In the genomic region with DNA sequence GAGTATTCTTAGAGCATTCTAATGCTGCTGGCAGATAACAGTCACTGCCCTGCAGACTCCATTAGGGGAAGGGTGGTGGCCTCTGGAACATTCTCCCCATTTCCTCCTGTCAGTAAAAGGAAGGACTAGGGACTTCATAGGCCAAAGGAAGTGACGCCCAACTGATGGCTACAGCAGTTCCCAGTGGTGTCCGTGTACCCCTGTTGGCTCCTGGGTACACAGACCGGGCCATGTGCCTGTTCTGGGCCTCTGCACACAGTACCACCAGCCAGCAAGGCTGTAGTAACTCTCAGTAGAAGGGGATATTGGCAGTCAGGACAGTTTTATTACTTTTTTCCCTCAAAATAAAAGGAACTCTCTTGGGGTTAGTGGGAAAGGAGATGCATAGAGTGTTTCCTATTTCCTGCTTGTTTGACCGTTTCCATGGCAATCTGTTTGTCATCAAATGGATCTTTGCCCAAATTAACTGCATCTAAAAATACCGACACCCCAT, we compare ENCODE assay signal across 9 mouse cellular contexts.
DNase-seq lines count a peak whose midpoint lies in the region; ATAC-seq lines count a peak whose summit lies in the region.
"Had no signal": no experiment of that assay in that cellular context is flagged by ENCODE, and none has a peak within 500 bp of the region (broad histone marks: within the 10 kb centered on the region; RNA-seq: fewer than 3 reads in every experiment).

No protein-coding gene starts in this region.

- peaks cover 58% of the 10 kb centered on the region for H3K4me1 ChIP-seq in embryonic facial prominence, embryonic 14.5 days (ENCODE audit: control insufficient read depth, insufficient read depth, low read length)
- peaks cover 22% of the 10 kb centered on the region for H3K4me1 ChIP-seq in hindbrain, embryonic 13.5 days (replicated peaks)

- peak; percentile 63 for DNase-seq in cerebellum, adult 9-10 months
- DNase-seq in cerebellum, postnatal 36 days = no peak
- DNase-seq in embryonic facial prominence, embryonic 14.5 days (ENCODE audit: low spot score) = no peak
- DNase-seq in kidney, adult 8-10 months = peak; percentile 57 to 70
- peak; percentile 86 for DNase-seq in lung, postnatal 36 days
- no peak for DNase-seq in left cerebral cortex, adult 18-20 months (ENCODE audit: low spot score in 2 of 2)
- no peak for DNase-seq in adrenal gland, postnatal 25 days

- no peaks in the 10 kb centered on the region for H3K27me3 ChIP-seq in embryonic facial prominence, embryonic 14.5 days (replicated peaks; ENCODE audit: control insufficient read depth, insufficient read depth, low read length)
- no peaks in the 10 kb centered on the region for H3K27me3 ChIP-seq in hindbrain, embryonic 13.5 days

- no peak overlapping the region for H3K4me3 ChIP-seq in embryonic facial prominence, embryonic 14.5 days (ENCODE audit: low read depth, low read length)
- no peak overlapping the region for H3K4me3 ChIP-seq in hindbrain, embryonic 13.5 days

- H3K9ac ChIP-seq in embryonic facial prominence, embryonic 14.5 days (ENCODE audit: low read depth, low read length) = 0 out of 2 replicates have a peak overlapping the region, but pooled peaks have one; percentile 4
- H3K9ac ChIP-seq in hindbrain, embryonic 13.5 days = no peak overlapping the region

- H3K36me3 ChIP-seq in embryonic facial prominence, embryonic 14.5 days (ENCODE audit: control insufficient read depth, insufficient read depth, low read length) = peaks cover 35% of the 10 kb centered on the region
- H3K36me3 ChIP-seq in hindbrain, embryonic 13.5 days = 0 out of 2 replicates have a peak, but pooled peaks cover 5% of the 10 kb centered on the region

- 71% methylated on average over 5 of the region's 5 CpGs for WGBS in embryonic facial prominence, embryonic 14.5 days
- 89% methylated on average over 5 of the region's 5 CpGs for WGBS in hindbrain, embryonic 13.5 days

- H3K4me2 ChIP-seq in embryonic facial prominence, embryonic 14.5 days (ENCODE audit: low read depth, low read length) = no peak overlapping the region
- H3K4me2 ChIP-seq in hindbrain, embryonic 13.5 days = no peak overlapping the region
- H3K4me2 ChIP-seq: midbrain, embryonic 11.5 days had no signal

- H3K27ac ChIP-seq in embryonic facial prominence, embryonic 14.5 days (replicated peaks; ENCODE audit: low read depth, low read length) = 0 out of 2 replicates have a peak overlapping the region, but pooled peaks have one; percentile 48
- no peak overlapping the region for H3K27ac ChIP-seq in hindbrain, embryonic 13.5 days

- no peak for ATAC-seq in embryonic facial prominence, embryonic 14.5 days (ENCODE audit: low read depth)
- no peak for ATAC-seq in hindbrain, embryonic 13.5 days (ENCODE audit: low FRiP score)

- H3K9me3 ChIP-seq in embryonic facial prominence, embryonic 14.5 days (ENCODE audit: control insufficient read depth, low read length) = no peaks in the 10 kb centered on the region
- no peaks in the 10 kb centered on the region for H3K9me3 ChIP-seq in hindbrain, embryonic 13.5 days

Comparison
In these comparisons a context has a peak if more than half of its experiments do, and no peak if none do; other contexts are left out.
1. DNase-seq: peak in cerebellum, adult 9-10 months (single experiment), kidney, adult 8-10 months (2 of 2) and lung, postnatal 36 days (single experiment); none in cerebellum, postnatal 36 days (0 of 2), embryonic facial prominence, embryonic 14.5 days (single experiment), left cerebral cortex, adult 18-20 months (0 of 2) and adrenal gland, postnatal 25 days (single experiment).